Mouse (Mus musculus): ENCODE measurements around the gene Pjvk. TPM values are rescaled to one million over a fixed set of nuclear protein-coding genes. Genes with fewer than 3 reads are reported as not detected.

Pjvk gene
- polyA plus RNA-seq, 1 experiment from 2014 or later = 0.90 TPM

DNA sequence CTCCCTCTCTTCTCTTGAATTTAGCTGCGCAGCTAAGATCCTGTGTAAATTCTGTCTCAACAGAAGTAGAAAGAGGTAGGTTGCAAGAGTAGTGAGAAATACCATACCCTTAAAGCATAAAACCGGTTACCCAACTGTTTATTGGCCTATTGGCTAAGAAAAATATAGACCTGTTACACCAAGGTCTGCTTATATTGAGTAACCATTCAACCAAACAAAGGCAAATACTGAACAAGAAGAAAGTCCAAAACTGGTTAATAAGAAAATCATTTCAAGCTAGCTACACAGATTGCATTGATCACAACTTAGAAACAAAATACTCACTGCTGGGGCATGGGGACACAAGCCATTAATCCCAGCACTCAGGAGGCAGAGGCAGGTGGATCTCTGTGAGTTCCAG, 8.6 kb upstream of the Pjvk start:
- Histone ChIP-seq H3K27me3 (no peaks in the 10 kb centered on the region), H3K36me3 (ENCODE audit: poor library complexity, severe bottlenecking) (peaks cover 74% of the 10 kb centered on the region), H3K4me2 (no peak overlapping the region), H3K9me3 (replicated peaks) (no peaks in the 10 kb centered on the region), H3K4me1 (no peaks in the 10 kb centered on the region), H3K9ac (no peak overlapping the region), H3K27ac (no peak overlapping the region), H3K4me3 (no peak overlapping the region)
- WGBS = 94% methylated on average over 2 of the region's 2 CpGs
- ATAC-seq = no peak

DNA sequence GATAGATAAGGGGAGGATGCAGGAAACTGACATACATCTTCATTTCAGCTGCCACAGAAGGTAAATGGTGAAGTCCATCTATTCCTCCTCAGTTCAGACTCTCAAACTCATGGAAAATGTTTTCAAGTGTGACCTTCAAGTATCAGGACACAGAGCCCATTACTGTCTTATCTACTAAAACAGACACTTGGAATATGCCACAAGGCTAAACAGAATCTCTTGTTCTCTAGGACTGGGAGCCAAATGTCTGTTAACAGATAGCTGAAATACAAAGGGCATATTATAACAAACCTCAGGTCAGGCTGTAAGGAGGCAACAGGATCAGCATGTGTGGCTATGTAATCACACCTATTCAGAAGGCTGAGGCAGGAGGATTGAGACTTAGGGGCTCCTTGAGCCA, 4.5 kb upstream of the Pjvk start:
- Histone ChIP-seq H3K4me1 (peaks cover 18% of the 10 kb centered on the region), H3K4me3 (no peak overlapping the region), H3K36me3 (ENCODE audit: poor library complexity, severe bottlenecking) (peaks cover 40% of the 10 kb centered on the region), H3K27ac (no peak overlapping the region), H3K27me3 (no peaks in the 10 kb centered on the region), H3K9me3 (replicated peaks) (no peaks in the 10 kb centered on the region), H3K4me2 (no peak overlapping the region), H3K9ac (no peak overlapping the region)
- no peak for ATAC-seq

DNA sequence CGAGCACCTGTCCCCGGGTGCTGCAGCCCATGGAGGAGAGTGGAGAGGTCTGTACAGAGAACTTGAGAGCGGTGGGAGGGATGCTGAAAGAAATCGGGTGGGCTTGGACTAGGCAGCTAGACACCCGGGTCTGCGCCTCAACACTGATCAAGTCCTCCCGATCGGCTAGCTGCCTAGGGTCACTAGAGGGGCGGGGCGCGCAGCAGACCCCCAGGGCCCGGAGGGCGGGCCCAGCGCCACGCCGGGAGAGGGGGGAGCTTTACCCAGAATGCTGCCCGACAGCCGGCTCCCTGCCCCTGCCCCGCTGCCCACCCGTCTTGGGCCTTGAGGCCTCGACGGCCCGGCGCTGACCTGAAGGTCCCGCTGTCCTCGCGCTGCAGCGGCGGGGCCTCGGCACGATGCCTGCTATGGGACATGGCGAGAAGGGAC, 821 bp upstream of the Pjvk start:
- 2% methylated on average over 28 of the region's 32 CpGs for WGBS
- peak; percentile 66 for ATAC-seq
- H3K4me3 ChIP-seq = peak overlapping the region; percentile 79
- peaks cover 20% of the 10 kb centered on the region for H3K4me1 ChIP-seq
- no peaks in the 10 kb centered on the region for H3K9me3 ChIP-seq (replicated peaks)
- H3K9ac ChIP-seq = peak overlapping the region; percentile 90
- H3K27ac ChIP-seq = peak overlapping the region; percentile 94
- no peaks in the 10 kb centered on the region for H3K27me3 ChIP-seq
- H3K36me3 ChIP-seq (ENCODE audit: poor library complexity, severe bottlenecking) = peaks cover 6% of the 10 kb centered on the region
- H3K4me2 ChIP-seq = peak overlapping the region; percentile 81

DNA sequence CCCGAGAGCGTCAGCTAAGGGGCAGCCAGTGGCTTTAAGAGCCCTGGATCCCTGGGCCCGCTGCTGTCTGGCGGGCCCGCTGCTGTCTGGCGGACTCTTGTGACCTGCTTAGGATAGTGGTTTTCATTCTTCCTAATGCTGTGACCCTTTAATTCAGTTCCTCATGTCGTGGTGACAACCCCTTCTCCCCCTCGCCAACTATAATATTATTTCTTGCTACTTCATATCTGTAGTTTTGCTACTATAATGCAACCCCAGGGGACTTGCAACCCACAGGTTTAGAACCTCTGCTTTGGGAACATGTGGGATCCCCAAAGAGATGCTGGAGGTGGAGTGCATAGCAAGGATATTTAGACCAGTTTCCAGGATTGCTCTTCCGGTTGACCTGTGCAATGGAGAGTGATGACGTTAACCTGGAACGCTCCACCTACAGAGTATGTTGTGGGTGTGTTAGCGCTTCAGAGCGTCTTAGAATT, 428 bp downstream of the Pjvk start:
- 33% methylated on average over 13 of the region's 13 CpGs for WGBS
- H3K4me2 ChIP-seq = peak overlapping the region; percentile 81

DNA sequence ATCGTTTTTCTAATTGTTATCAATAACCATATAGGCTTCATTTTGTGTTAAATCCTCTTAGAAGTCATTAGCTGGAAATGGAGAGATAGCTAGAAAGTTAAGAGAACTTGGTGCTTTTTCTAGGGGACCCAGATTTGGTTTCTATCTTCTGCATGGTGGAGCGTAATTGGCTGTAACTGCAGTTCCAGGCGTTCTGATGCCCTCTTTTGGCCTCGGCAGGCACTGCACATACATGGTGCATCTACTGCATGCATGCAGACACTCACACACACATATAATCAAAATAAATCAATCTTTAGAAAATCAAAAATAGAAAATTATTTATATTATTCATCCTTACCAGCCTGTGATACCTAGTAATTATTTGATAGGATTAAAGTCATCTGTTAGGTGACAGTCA, 4.8 kb downstream of the Pjvk start:
- no peak overlapping the region for H3K9ac ChIP-seq

More for the DNA sequence above, 428 bp downstream of the Pjvk start:
- Histone ChIP-seq H3K27me3 (no peaks in the 10 kb centered on the region), H3K9me3 (replicated peaks) (no peaks in the 10 kb centered on the region), H3K27ac (peak overlapping the region; percentile 94), H3K36me3 (ENCODE audit: poor library complexity, severe bottlenecking) (no peaks in the 10 kb centered on the region), H3K4me1 (peaks cover 20% of the 10 kb centered on the region), H3K9ac (peak overlapping the region; percentile 59), H3K4me3 (peak overlapping the region; percentile 79)
- ATAC-seq = peak; percentile 30

DNA sequence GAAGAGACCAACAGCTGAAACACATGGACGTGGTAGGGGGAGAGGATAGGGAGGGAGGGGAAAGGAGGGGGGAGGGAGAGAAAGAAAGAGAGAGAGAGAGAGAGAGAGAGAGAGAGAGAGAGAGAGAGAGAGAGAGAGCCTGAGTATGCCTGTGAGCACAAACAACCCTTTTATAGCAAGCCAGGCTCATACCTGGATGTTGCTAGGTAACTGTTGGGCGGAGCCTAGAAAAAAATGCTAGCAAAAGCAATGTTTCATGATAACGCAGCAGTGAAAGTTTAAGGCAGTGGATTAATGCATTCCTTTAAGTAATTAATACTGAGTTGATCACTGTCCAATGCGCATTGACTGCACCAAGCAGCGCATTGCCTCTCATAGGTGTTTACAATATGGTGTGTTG, 6.4 kb downstream of the Pjvk start:
- ATAC-seq = no peak
- Histone ChIP-seq H3K27me3 (no peaks in the 10 kb centered on the region), H3K27ac (no peak overlapping the region), H3K9ac (no peak overlapping the region), H3K9me3 (replicated peaks) (no peaks in the 10 kb centered on the region), H3K4me1 (no peaks in the 10 kb centered on the region), H3K36me3 (ENCODE audit: poor library complexity, severe bottlenecking) (no peaks in the 10 kb centered on the region), H3K4me3 (no peak overlapping the region), H3K4me2 (no peak overlapping the region)
- WGBS = 74% methylated on average over 5 of the region's 5 CpGs

More for the DNA sequence above, 4.8 kb downstream of the Pjvk start:
- no peaks in the 10 kb centered on the region for H3K27me3 ChIP-seq
- no peak overlapping the region for H3K4me3 ChIP-seq
- no peaks in the 10 kb centered on the region for H3K9me3 ChIP-seq (replicated peaks)
- no peak for ATAC-seq
- 91% methylated on average over 4 of the region's 4 CpGs for WGBS
- no peak overlapping the region for H3K27ac ChIP-seq
- peaks cover 6% of the 10 kb centered on the region for H3K4me1 ChIP-seq
- no peak overlapping the region for H3K4me2 ChIP-seq
- no peaks in the 10 kb centered on the region for H3K36me3 ChIP-seq (ENCODE audit: poor library complexity, severe bottlenecking)

DNA sequence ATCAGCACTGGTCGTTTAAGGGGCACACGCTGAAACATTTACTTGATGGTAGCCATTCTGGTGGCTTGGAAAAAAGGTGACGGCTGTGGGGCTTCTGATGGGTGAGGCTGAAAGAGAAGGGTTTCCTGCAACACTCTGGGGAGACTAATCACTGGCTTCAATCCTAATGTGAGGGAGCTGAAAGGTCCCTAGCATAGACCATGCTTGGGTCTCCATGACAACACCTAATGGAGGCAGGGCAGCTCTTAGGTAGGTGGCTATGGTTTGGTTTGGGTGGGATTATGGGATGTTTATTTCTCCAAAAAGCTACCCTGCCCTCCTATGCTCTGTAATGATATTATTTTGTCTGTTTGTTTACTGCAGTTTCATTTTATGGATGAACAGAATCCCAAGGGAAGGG, 7.2 kb downstream of the Pjvk start:
- 0 out of 2 replicates have a peak, but pooled peaks have one; percentile 38 for ATAC-seq
- H3K36me3 ChIP-seq (ENCODE audit: poor library complexity, severe bottlenecking) = no peaks in the 10 kb centered on the region
- H3K4me2 ChIP-seq = no peak overlapping the region
- no peak overlapping the region for H3K4me3 ChIP-seq
- 75% methylated on average over 3 of the region's 3 CpGs for WGBS
- H3K9me3 ChIP-seq (replicated peaks) = no peaks in the 10 kb centered on the region
- H3K27ac ChIP-seq = no peak overlapping the region
- no peaks in the 10 kb centered on the region for H3K27me3 ChIP-seq
- no peaks in the 10 kb centered on the region for H3K4me1 ChIP-seq
- H3K9ac ChIP-seq = no peak overlapping the region

DNA sequence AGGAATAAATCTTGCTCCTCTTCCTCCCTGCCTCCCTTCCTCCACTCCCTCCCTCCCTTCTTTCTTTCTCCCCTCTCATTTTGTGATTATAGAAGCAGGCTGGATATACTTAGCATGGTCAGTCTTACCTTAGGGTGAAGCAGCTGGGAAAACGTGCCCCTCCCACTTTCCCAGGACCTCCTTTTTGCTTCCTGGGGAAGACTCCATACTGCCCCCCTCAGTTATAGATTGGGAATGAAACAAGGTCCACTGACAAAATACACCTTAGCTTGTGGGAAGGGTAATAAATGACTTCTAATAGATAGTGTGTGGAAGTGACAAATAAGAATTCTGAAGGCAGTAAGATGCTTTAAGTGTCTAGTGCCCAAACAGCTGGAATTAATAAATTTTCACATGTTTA, 7.7 kb downstream of the Pjvk start:
- no peak overlapping the region for H3K9ac ChIP-seq
- H3K27me3 ChIP-seq = no peaks in the 10 kb centered on the region
- 12% methylated on average over 1 of the region's 1 CpGs for WGBS
- H3K27ac ChIP-seq = no peak overlapping the region
- ATAC-seq = no peak
- no peak overlapping the region for H3K4me2 ChIP-seq
- no peaks in the 10 kb centered on the region for H3K36me3 ChIP-seq (ENCODE audit: poor library complexity, severe bottlenecking)
- no peaks in the 10 kb centered on the region for H3K4me1 ChIP-seq
- no peak overlapping the region for H3K4me3 ChIP-seq
- H3K9me3 ChIP-seq (replicated peaks) = no peaks in the 10 kb centered on the region

DNA sequence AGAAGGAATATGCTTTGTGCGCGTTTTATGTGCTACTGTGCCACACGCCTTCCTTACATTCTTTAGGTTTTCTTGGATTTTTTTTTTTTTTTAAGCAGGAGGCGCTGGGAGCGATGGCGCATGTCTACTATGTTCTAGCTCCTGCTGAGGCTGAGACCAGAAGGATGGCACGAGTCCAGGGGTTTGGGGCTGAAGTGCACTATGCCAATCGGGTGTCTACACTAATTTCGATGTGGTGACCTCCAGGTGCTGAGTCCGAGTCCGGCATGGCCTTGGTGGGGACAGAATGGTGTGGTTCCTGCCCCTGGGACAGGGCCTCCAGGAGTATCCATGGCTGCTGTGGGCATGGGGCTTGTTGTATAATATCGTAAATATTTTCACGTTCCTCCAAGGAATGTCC, 10.3 kb downstream of the Pjvk start:
- Histone ChIP-seq H3K4me3 (no peak overlapping the region), H3K4me1 (no peaks in the 10 kb centered on the region), H3K9ac (no peak overlapping the region), H3K27me3 (no peaks in the 10 kb centered on the region), H3K4me2 (no peak overlapping the region), H3K27ac (no peak overlapping the region), H3K9me3 (replicated peaks) (no peaks in the 10 kb centered on the region), H3K36me3 (ENCODE audit: poor library complexity, severe bottlenecking) (peaks cover 15% of the 10 kb centered on the region)
- WGBS = 85% methylated on average over 13 of the region's 13 CpGs
- no peak for ATAC-seq

DNA sequence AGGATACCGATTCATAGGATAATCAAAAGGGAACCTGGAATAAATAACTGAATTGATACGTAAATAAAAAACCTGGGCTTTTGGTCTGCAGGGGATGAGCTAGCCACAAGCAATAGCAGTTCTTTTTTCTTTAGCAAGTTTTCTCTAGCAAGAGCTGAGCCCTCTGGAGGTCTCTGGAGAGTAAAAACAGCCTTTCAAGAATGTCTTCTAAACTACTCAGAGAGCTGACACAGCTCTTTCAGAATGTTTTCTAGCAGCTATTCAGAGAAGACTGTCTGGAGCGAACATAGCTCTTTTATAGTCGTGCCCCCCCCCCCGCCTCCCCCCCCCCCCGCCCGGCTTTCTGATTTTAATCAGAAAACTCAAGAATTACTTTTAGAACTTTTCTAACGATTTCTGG, 11.1 kb downstream of the Pjvk start:
- Histone ChIP-seq H3K4me3 (no peak overlapping the region), H3K27ac (no peak overlapping the region), H3K36me3 (ENCODE audit: poor library complexity, severe bottlenecking) (peaks cover 22% of the 10 kb centered on the region), H3K4me2 (no peak overlapping the region), H3K4me1 (no peaks in the 10 kb centered on the region), H3K27me3 (no peaks in the 10 kb centered on the region), H3K9me3 (replicated peaks) (no peaks in the 10 kb centered on the region), H3K9ac (no peak overlapping the region)
- 52% methylated on average over 6 of the region's 8 CpGs for WGBS
- no peak for ATAC-seq

DNA sequence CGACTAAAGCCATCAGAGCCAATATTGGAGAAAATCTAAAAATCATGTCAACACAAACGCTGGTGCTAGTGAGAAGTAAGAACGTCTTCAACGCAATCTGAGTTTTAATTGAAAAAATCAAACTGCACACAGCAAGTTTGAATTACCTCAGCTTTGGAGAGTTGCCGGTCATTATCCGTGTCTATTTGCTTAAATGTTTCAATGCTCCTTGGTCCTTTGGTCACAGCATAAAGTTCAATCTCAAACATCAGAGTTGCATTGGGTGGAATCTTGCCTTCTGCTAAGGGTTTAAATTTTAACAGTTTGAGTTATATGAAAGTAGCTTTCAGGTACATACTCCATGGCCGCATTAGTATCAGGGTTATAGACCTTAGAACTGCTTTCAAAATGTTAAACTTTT, 17.3 kb downstream of the Pjvk start:
- no peak for ATAC-seq
- H3K27ac ChIP-seq = no peak overlapping the region

DNA sequence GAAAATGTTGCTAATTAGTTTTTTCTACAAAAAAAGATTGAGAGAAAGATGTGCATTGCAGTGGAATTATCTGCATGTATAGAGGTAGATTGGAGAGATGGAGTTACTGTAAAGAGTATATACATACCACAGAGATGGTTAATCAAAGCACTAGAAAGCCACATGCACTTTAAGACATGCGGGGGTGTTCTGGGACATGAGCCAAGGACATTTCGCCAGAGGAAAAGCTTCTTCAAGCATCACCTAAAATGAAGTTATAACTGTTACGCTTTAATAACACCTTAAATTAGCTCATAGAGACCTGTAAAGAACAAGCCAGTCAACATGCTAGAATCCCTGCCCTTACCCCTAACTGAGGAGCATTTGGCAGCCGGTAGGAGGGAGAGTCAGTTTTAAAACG, 18.9 kb downstream of the Pjvk start:
- no peak overlapping the region for H3K27ac ChIP-seq

More for the DNA sequence above, 17.3 kb downstream of the Pjvk start:
- Histone ChIP-seq H3K4me3 (no peak overlapping the region), H3K27me3 (no peaks in the 10 kb centered on the region), H3K9ac (no peak overlapping the region), H3K36me3 (ENCODE audit: poor library complexity, severe bottlenecking) (peaks cover 37% of the 10 kb centered on the region), H3K9me3 (replicated peaks) (no peaks in the 10 kb centered on the region), H3K4me2 (no peak overlapping the region), H3K4me1 (no peaks in the 10 kb centered on the region)
- WGBS = 95% methylated on average over 7 of the region's 7 CpGs

DNA sequence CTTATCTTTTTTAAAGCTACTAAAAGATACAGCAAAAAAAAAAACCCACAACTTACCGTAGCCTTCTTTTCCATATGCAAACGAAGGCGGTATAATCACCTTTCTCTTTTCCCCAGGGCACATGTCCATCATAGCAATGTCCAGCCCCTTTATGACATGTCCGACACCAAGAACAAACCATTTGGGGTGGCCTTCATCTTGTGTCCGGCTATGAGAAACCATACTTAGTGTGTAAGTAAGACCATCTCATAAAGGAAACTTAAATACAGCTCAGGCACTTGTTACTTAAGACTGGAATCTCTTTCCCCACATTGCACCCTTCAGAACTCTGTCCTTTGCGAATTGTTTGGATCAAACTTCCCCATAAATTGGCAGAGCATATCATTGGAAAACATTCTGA, 23.4 kb downstream of the Pjvk start:
- no peaks in the 10 kb centered on the region for H3K27me3 ChIP-seq
- peak overlapping the region; percentile 48 for H3K4me3 ChIP-seq
- no peak for ATAC-seq
- peak overlapping the region; percentile 72 for H3K4me2 ChIP-seq
- H3K36me3 ChIP-seq (ENCODE audit: poor library complexity, severe bottlenecking) = 0 out of 2 replicates have a peak, but pooled peaks cover 4% of the 10 kb centered on the region
- peaks cover 23% of the 10 kb centered on the region for H3K4me1 ChIP-seq
- WGBS = 89% methylated on average over 6 of the region's 6 CpGs
- H3K27ac ChIP-seq = no peak overlapping the region
- H3K9ac ChIP-seq = peak overlapping the region; percentile 72; the same call in 1 of the 2 replicates
- no peaks in the 10 kb centered on the region for H3K9me3 ChIP-seq (replicated peaks)

More for the DNA sequence above, 18.9 kb downstream of the Pjvk start:
- no peaks in the 10 kb centered on the region for H3K27me3 ChIP-seq
- H3K9me3 ChIP-seq (replicated peaks) = no peaks in the 10 kb centered on the region
- no peak overlapping the region for H3K9ac ChIP-seq
- no peak overlapping the region for H3K4me3 ChIP-seq
- peaks cover 33% of the 10 kb centered on the region for H3K36me3 ChIP-seq (ENCODE audit: poor library complexity, severe bottlenecking)
- H3K4me2 ChIP-seq = no peak overlapping the region
- 84% methylated on average over 5 of the region's 5 CpGs for WGBS
- peaks cover 7% of the 10 kb centered on the region for H3K4me1 ChIP-seq
- ATAC-seq = no peak
